Mouse (Mus musculus): ENCODE results near the gene Mtg1. TPM values are rescaled to one million over a fixed set of nuclear protein-coding genes. Genes with fewer than 3 reads are reported as not detected.

Mtg1 gene
- total RNA-seq, 2 experiments from 2014 or later = 22.9 to 30.8 TPM

DNA sequence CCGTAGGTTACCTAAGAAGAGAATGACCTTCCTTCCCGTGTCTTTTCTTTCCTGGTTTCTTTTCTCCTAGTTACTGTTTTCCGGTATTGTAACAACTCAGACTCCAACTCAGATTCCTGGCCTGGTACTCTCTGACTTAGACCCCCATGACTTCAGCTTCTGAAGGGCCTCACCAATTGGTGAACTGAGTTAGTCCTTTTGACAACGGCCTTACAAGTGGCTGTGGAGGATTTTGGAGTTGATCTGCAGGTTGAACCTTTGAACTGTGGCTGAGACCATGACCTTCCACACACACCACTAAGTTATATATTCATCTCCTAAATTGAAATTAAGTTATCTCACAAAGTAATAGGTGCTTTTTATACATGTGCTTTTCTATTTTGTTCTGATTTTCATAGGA, 46.8 kb downstream of the Mtg1 start:
- intact Hi-C loops (cut with DNase I) = no loop called here
- no peak for DNase-seq (ENCODE audit: low spot score)

DNA sequence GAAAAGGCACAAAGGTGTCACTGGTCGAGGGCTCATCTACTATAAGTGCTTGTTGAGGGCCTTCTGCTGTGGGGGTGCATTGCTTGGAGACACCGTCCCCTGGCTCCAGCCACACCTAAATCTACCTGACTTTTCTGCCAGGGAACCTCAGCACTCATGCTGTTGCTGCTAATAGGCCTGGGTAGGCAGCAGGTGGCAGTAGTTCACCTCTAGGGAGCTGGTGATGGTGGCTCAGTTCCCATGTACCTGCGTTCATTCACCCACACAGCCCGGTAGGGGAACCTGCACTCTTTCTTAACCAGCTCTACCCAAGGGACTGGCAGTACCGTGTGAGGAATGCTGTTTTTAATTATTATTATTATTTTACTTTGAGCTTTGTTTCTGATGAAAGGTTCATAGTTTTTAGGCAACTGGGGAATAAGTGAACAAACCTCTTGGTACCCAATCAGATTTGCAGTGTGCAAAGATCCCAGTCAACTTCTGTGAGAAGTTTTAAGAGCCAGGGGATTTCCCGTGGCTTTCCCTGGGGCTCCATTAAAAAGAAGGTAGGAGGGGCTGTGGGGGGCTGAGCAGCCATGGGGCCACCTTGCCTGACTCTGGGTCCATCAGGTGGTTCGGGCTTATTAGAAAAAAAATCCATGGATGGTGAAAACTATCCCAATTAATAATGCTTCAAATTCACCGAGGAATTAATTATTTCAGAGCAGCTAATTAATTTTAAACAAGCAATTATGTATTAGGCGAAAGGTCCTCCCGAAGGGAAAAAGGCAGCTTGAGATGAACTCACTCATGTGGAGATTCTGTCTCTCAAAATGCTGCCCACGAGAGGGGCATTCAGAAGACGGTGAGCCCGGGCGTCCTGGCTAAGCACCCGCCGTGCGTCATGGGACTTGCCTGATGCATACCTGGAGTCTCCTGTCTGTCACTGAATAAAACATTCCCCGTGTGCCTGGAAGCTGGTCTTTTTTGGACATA, 49.6 kb downstream of the Mtg1 start:
- DNase-seq (ENCODE audit: low spot score) = no peak
- intact Hi-C loops (cut with DNase I) = no loop called here

DNA sequence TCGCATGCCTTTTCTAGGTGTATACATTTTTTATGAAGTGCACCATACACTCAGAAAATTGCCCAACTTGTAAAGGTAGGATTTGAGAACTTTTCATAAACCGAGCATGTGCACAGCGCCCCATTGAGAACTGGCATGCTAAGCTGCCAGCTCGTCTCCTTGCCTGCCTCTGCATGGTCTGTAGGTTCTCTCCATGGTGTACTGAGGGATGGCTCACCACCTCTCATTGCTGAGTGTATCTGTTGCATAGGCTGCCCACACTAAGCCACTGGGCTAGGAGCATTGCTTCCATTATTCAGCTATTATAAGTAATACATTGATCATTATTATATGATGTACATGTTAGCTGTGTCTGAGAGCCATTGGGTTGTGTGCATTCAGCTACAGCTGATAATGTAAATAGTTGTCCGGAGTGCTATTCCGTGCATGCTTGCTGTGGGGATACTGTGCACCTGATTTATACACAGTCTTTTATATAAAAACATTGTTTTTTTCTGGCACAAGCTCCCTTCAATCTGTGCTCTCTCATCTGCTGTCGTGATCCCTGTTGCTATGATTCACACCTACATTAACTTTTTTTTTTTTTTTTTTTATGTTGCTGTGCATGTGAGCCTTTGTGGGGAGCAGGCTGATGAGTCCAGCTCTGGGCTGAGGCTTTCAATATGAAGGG, 50.5 kb downstream of the Mtg1 start:
- intact Hi-C loops (cut with DNase I) = no loop called here
- DNase-seq (ENCODE audit: low spot score) = no peak

DNA sequence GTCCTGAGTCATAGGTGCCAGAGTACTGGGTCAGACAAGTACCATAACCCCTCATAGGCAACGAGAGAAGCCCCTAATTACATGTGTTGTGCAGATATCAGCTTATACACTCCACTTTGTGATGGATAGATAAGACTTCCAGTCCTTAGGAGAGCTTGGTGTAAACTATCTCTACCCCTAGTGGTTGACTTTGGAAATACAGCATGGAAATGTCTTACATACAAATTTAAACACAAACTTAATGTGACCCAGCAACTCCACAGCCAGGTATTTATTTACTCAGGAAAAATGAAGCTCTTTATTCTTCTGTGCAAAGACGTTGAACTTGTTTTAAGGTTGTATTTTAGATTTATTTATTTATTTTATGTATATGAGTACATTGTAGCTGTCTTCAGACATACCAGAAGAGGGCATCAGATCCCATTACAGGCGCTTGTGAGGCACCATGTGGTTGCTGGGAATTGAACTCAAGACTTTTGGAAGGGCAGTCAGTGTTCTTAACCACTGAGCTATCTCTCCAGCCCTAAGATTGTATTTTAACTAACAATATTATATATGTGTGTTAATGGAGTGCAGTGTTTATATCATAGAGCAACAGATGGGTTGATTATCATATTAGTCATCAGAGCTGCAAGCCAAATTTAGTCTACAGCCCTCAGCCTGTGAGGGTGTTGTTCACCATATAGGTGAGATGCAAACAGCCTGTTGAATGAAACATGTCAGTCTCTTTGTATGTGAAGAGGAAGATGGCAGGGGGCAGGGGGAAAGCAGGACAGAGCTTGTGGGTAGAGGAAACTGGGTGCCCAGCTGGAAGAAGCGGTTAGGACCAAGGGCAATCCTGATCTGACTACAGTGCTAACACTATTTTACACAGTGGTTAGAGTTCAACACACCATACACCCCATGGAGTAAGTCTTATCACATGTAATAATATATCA, 51.3 kb downstream of the Mtg1 start:
- intact Hi-C loops (cut with DNase I) = no loop called here
- no peak for DNase-seq (ENCODE audit: low spot score)

DNA sequence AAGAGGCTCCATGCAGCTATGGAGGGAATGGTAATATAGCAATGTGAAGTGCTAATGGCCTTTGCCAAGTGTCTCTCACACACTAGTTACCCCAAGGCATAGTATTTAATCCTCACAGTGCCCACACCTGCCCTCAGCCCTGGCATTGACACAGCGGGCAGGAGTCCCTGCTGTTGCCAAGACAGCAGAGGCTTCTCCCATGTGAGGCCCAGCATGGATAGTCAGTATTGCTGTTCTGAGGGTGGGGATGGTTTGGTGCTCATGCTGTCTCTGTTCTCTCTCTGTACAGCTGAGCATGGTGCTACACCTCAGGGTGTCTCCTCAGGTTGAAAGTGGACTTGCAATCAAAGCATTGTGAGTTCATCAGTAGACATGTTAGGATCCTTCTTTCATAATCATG, 53.1 kb downstream of the Mtg1 start:
- DNase-seq (ENCODE audit: low spot score) = no peak
- intact Hi-C loops (cut with DNase I) = no loop called here

DNA sequence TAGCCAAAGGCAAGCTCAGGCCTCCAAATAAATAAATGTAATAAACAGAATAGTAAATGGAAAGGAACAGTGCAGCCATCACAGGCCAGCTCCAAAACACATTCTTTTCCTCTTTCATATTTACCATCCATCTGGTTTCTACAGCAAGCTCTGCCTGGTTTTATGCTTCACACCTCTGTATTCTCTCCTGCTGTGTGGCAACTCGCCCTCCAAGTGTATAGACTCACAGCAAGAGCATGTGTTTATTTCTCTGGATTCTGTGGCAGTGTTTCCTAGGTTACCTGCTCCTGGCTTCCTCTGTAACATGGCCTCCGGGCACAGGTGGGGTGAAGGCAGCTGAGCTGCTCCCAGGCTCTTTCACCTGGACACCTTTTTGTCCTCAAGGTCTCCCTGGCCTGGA, 55.1 kb downstream of the Mtg1 start:
- intact Hi-C loops (cut with DNase I) = no loop called here
- DNase-seq (ENCODE audit: low spot score) = no peak

DNA sequence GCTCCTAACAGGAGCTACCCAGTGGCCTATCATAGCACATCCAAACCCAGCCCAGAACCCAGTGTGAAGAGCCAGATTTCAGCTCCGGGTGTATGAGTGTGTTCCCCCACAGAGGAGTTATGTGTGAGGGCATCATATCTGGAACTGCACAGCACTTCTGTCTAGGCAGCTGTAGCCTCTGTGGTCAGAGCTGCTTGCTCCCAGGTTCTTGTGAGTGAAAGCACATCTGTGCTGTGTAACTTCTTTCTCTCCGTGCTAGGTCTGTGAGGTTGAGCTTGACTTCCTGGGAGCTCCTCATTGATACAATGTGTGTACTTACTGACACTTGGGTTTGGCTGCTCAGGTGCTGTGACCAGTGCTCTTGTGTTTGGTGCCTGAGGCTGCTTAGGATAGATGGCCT, 55.5 kb downstream of the Mtg1 start:
- intact Hi-C loops (cut with DNase I) = no loop called here

DNA sequence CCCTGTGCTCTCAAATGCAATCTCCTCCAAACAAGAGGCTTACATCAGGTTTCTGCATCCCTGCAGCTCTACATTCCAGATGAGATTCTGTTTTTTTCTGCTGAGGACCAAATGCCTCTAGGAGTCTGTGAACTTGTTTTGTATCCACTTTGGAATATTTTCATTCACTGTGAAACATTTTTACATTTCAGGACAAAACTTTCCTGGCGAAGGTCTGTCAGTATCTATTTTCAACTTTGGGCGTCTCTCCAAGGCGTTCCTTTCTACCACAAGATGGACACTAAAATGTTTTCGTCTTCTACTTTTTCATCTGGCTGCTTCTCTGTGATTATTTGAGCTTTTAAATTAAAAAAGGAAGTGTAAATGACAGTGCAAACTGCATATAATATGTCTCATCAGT, 56.7 kb downstream of the Mtg1 start:
- intact Hi-C loops (cut with DNase I) = no loop called here

More for the DNA sequence above, 55.5 kb downstream of the Mtg1 start:
- DNase-seq (ENCODE audit: low spot score) = no peak

DNA sequence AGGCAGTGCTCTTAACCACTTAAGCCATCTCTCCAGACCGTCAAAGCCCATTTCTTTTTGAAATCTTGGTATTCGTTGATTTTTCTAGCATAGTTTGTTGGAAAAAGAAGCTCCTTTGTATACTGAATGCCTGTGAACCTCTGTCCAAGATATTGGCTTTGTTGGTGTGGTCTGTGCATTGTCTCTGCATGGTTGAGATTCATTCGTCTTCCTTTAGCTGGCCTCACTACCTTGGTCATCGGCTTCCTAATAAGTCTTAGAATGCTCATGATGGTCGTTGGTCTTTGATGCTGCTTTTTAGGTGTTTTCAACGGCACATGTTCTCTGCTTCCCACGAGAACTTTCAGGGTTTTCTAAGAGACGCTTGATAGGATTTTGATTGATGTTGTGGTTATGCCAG, 58.6 kb downstream of the Mtg1 start:
- intact Hi-C loops (cut with DNase I) = no loop called here
- DNase-seq (ENCODE audit: low spot score) = no peak

More for the DNA sequence above, 56.7 kb downstream of the Mtg1 start:
- DNase-seq (ENCODE audit: low spot score) = no peak

Other genes with a start within 250 kb of the Mtg1 start
- not detected for gene Kndc1, start 242.9 kb upstream of the Mtg1 start, total RNA-seq (2021)
- gene Utf1, start 193.8 kb upstream of the Mtg1 start, total RNA-seq (2021) = not detected
- not detected for gene 6430531B16Rik, start 158.8 kb upstream of the Mtg1 start, total RNA-seq (2021)
- under 1 TPM; 0.20 to 0.73 TPM for gene Adam8, start 145.0 kb upstream of the Mtg1 start, total RNA-seq (2021)
- 10 to 100 TPM; 10.9 to 11.2 TPM for gene Zfp511, start 101.2 kb upstream of the Mtg1 start, total RNA-seq (2021)
- gene Tubgcp2, start 100.9 kb upstream of the Mtg1 start, total RNA-seq (2021) = 10 to 100 TPM; 25.4 to 27.2 TPM
- not detected for gene Msx3, start 88.5 kb upstream of the Mtg1 start, total RNA-seq (2021)
- gene Caly, start 55.0 kb upstream of the Mtg1 start, total RNA-seq (2021) = not detected
- not detected for gene Prap1, start 44.2 kb upstream of the Mtg1 start, total RNA-seq (2021)
- gene Fuom, start 35.1 kb upstream of the Mtg1 start, total RNA-seq (2021) = 10 to 100 TPM; 80.9 to 84.0 TPM
- gene Paox, start 21.8 kb upstream of the Mtg1 start, total RNA-seq (2021) = 1 to 10 TPM; 3.5 to 3.7 TPM
- 100 to 1,000 TPM; 441 to 471 TPM for gene Echs1, start 21.1 kb upstream of the Mtg1 start, total RNA-seq (2021)
- under 1 TPM; 0.36 to 0.84 TPM for gene Sprn, start 17.3 kb downstream of the Mtg1 start, total RNA-seq (2021)
- gene Olfr522, start 27.2 kb downstream of the Mtg1 start, total RNA-seq (2021) = not detected
- gene Olfr523, start 35.7 kb downstream of the Mtg1 start, total RNA-seq (2021) = not detected
- not detected for gene Olfr524, start 68.4 kb downstream of the Mtg1 start, total RNA-seq (2021)
- gene Cd163l1, start 80.7 kb downstream of the Mtg1 start, total RNA-seq (2021) = not detected
- not detected for gene 5830411N06Rik, start 109.7 kb downstream of the Mtg1 start, total RNA-seq (2021)
- gene Olfr525, start 183.3 kb downstream of the Mtg1 start, total RNA-seq (2021) = not detected
- not detected for gene Olfr527, start 196.5 kb downstream of the Mtg1 start, total RNA-seq (2021)
- not detected for gene Olfr60, start 224.1 kb downstream of the Mtg1 start, total RNA-seq (2021)
- not detected for gene Olfr530, start 238.8 kb downstream of the Mtg1 start, total RNA-seq (2021)

All from heart, postnatal 25 days (tissue).